7 mouse cellular contexts compared by ENCODE assay signal in the genomic region with DNA sequence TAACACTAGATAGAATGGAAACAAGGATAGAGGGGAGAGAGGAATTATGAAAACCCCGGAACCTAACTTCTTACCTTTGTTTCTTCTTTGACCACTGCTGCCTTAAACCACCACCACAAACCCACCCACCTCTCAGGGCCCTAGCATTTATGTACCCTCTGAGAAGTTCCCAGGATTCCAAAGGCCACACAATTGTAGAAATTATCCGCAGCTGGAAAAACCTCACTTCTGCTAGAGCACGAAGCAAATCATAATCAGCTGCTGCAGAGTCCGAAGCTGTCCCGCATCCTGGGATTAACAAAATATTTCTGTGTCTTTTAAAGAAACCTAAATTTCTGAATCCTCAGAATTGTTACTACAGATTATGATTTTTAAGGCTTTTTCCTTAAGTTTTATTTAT. TPM values are rescaled to one million over a fixed set of nuclear protein-coding genes. Genes with fewer than 3 reads are reported as not detected.
DNase-seq lines count a peak whose midpoint lies in the region; ATAC-seq and TF ChIP-seq lines count a peak whose summit lies in the region.

Gene Mdm4 (minus strand): TSS at position 101 of the 400 bp plus-strand sequence.

- H3K9ac ChIP-seq in ES-Bruce4 (ENCODE audit: low read depth, poor library complexity, severe bottlenecking): no peak within 1 kb of the TSS
- no peak within 1 kb of the TSS for H3K9ac ChIP-seq in forebrain, embryonic 16.5 days (replicated peaks; ENCODE audit: low read depth, low read length)
- H3K9ac ChIP-seq in hindbrain, embryonic 11.5 days (ENCODE audit: low read depth, low read length): no peak within 1 kb of the TSS
- no peak within 1 kb of the TSS for H3K9ac ChIP-seq in liver, embryonic 12.5 days
- no peak within 1 kb of the TSS for H3K9ac ChIP-seq in stomach, postnatal 0 days (ENCODE audit: low read length)

- no peak for DNase-seq in Patski (ENCODE audit: low read depth, low spot score)
- no peak for DNase-seq in hindbrain, embryonic 11.5 days (ENCODE audit: low spot score)
- no peak for DNase-seq in stomach, postnatal 0 days (ENCODE audit: low spot score)
- no peak for DNase-seq in right cerebral cortex, adult 18-20 months

- 95% methylated on average over 5 of the region's 5 CpGs for WGBS in forebrain, embryonic 16.5 days
- WGBS in hindbrain, embryonic 11.5 days: 96% methylated on average over 5 of the region's 5 CpGs
- 84% methylated on average over 5 of the region's 5 CpGs for WGBS in liver, embryonic 12.5 days (ENCODE audit: insufficient replicate concordance)
- WGBS in stomach, postnatal 0 days: 92% methylated on average over 5 of the region's 5 CpGs

- POLR2A ChIA-PET in Patski (lab: Charles Lee): no interaction called here

- no peak for TF ChIP-seq CTCF in ES-Bruce4 (IDR thresholded peaks at IDR 0.05; ENCODE audit: low read depth, low read length)
- TF ChIP-seq CTCF in Patski (IDR thresholded peaks at IDR 0.05): no peak
- TF ChIP-seq CTCF in stomach, postnatal 0 days (IDR thresholded peaks at IDR 0.05; ENCODE audit: low read depth): no peak

- CTCF ChIA-PET in Patski (lab: Charles Lee): no interaction called here

- H3K9me3 ChIP-seq in ES-Bruce4 (replicated peaks; ENCODE audit: control insufficient read depth, insufficient read depth, low read length, poor library complexity, severe bottlenecking): no peaks in the 10 kb centered on the region
- no peaks in the 10 kb centered on the region for H3K9me3 ChIP-seq in forebrain, embryonic 16.5 days (ENCODE audit: control insufficient read depth, low read length)
- H3K9me3 ChIP-seq in hindbrain, embryonic 11.5 days (ENCODE audit: control insufficient read depth, low read length): no peaks in the 10 kb centered on the region
- no peaks in the 10 kb centered on the region for H3K9me3 ChIP-seq in liver, embryonic 12.5 days (replicated peaks)
- no peaks in the 10 kb centered on the region for H3K9me3 ChIP-seq in stomach, postnatal 0 days (ENCODE audit: control insufficient read depth, low read length)

- no peak within 1 kb of the TSS for H3K4me3 ChIP-seq in ES-Bruce4 (ENCODE audit: low read depth, low read length)
- H3K4me3 ChIP-seq in forebrain, embryonic 16.5 days (replicated peaks; ENCODE audit: low read length): no peak within 1 kb of the TSS
- no peak within 1 kb of the TSS for H3K4me3 ChIP-seq in hindbrain, embryonic 11.5 days (ENCODE audit: low read depth, low read length)
- H3K4me3 ChIP-seq in liver, embryonic 12.5 days: no peak within 1 kb of the TSS
- H3K4me3 ChIP-seq in stomach, postnatal 0 days (ENCODE audit: low read depth, low read length): no peak within 1 kb of the TSS

- TF ChIP-seq EP300 in ES-Bruce4 (IDR thresholded peaks at IDR 0.05; ENCODE audit: insufficient read depth, low read depth, low read length): no peak
- no peak for TF ChIP-seq EP300 in stomach, postnatal 0 days (optimal IDR thresholded peaks at IDR 0.05)

- H3K36me3 ChIP-seq in ES-Bruce4 (ENCODE audit: control insufficient read depth, insufficient read depth, low read length, poor library complexity, severe bottlenecking): no peaks in the 10 kb centered on the region
- H3K36me3 ChIP-seq in forebrain, embryonic 16.5 days (ENCODE audit: control insufficient read depth, insufficient read depth): no peaks in the 10 kb centered on the region
- H3K36me3 ChIP-seq in hindbrain, embryonic 11.5 days (ENCODE audit: control insufficient read depth, insufficient read depth, low read length): no peaks in the 10 kb centered on the region
- no peaks in the 10 kb centered on the region for H3K36me3 ChIP-seq in liver, embryonic 12.5 days
- no peaks in the 10 kb centered on the region for H3K36me3 ChIP-seq in stomach, postnatal 0 days (ENCODE audit: control insufficient read depth, insufficient read depth, low read length)

- no peak within 1 kb of the TSS for H3K4me2 ChIP-seq in forebrain, embryonic 16.5 days (ENCODE audit: low read length)
- H3K4me2 ChIP-seq in hindbrain, embryonic 11.5 days (replicated peaks; ENCODE audit: low read depth, low read length): no peak within 1 kb of the TSS
- H3K4me2 ChIP-seq in liver, embryonic 12.5 days: no peak within 1 kb of the TSS
- no peak within 1 kb of the TSS for H3K4me2 ChIP-seq in stomach, postnatal 0 days (replicated peaks; ENCODE audit: low read depth)

- in situ Hi-C loops in Patski (cut with MboI; ENCODE audit: low pct_unique_long_range_greater_than_20kb): loop anchor here (25.0 kb wide), 1 partner anchor 582 kb away; the partner anchor contains the start of gene Snrpe

- H3K4me1 ChIP-seq in ES-Bruce4 (ENCODE audit: control insufficient read depth, insufficient read depth, low read length): no peaks in the 10 kb centered on the region
- H3K4me1 ChIP-seq in forebrain, embryonic 16.5 days (replicated peaks; ENCODE audit: control insufficient read depth, insufficient read depth, low read length): peaks cover 8% of the 10 kb centered on the region
- H3K4me1 ChIP-seq in hindbrain, embryonic 11.5 days (replicated peaks; ENCODE audit: control insufficient read depth, insufficient read depth, low read length): no peaks in the 10 kb centered on the region
- H3K4me1 ChIP-seq in liver, embryonic 12.5 days: peaks cover 42% of the 10 kb centered on the region
- no peaks in the 10 kb centered on the region for H3K4me1 ChIP-seq in stomach, postnatal 0 days (replicated peaks; ENCODE audit: control insufficient read depth, insufficient read depth)

- H3K27ac ChIP-seq in ES-Bruce4 (ENCODE audit: insufficient read depth, low read length): no peak within 1 kb of the TSS
- no peak within 1 kb of the TSS for H3K27ac ChIP-seq in forebrain, embryonic 16.5 days (ENCODE audit: low read length)
- no peak within 1 kb of the TSS for H3K27ac ChIP-seq in hindbrain, embryonic 11.5 days (ENCODE audit: low read depth, low read length)
- no peak within 1 kb of the TSS for H3K27ac ChIP-seq in liver, embryonic 12.5 days
- no peak within 1 kb of the TSS for H3K27ac ChIP-seq in stomach, postnatal 0 days (replicated peaks)

- no peaks in the 10 kb centered on the region for H3K27me3 ChIP-seq in ES-Bruce4 (ENCODE audit: control insufficient read depth, insufficient read depth, low read length, poor library complexity, severe bottlenecking)
- H3K27me3 ChIP-seq in Patski: no peaks in the 10 kb centered on the region
- H3K27me3 ChIP-seq in forebrain, embryonic 16.5 days (replicated peaks; ENCODE audit: control insufficient read depth, insufficient read depth, low read length): no peaks in the 10 kb centered on the region
- no peaks in the 10 kb centered on the region for H3K27me3 ChIP-seq in hindbrain, embryonic 11.5 days (ENCODE audit: control insufficient read depth, insufficient read depth, low read length)
- H3K27me3 ChIP-seq in liver, embryonic 12.5 days (replicated peaks): no peaks in the 10 kb centered on the region
- no peaks in the 10 kb centered on the region for H3K27me3 ChIP-seq in stomach, postnatal 0 days (ENCODE audit: control insufficient read depth, insufficient read depth, low read length)

- TF ChIP-seq POLR2A in ES-Bruce4 (IDR thresholded peaks at IDR 0.05; ENCODE audit: insufficient read depth, low read length): no peak

- no peak for ATAC-seq in Patski
- no peak for ATAC-seq in forebrain, embryonic 16.5 days
- no peak for ATAC-seq in hindbrain, embryonic 11.5 days (ENCODE audit: low FRiP score)
- no peak for ATAC-seq in liver, embryonic 12.5 days
- no peak for ATAC-seq in stomach, postnatal 0 days (ENCODE audit: low FRiP score, low TSS enrichment)

RNA-seq across cellular contexts. Expression of gene Mdm4, which starts in this region (rescaled TPM):
- polyA plus RNA-seq in ES-Bruce4 (2011; ENCODE audit: insufficient read depth, insufficient read length, low read depth, missing spikeins) (484 and 490 TPM in 2 replicates), Patski (2021) (59.2 TPM)
- polyA plus RNA-seq in forebrain, embryonic 16.5 days (2015; fragmentation: Nextera tagmentation; extraction: Ambion mirVana): 42.5 and 50.6 TPM in 2 replicates
- polyA plus RNA-seq in hindbrain, embryonic 11.5 days (2014; fragmentation: Nextera tagmentation; extraction: Ambion mirVana): 36.6 and 61.7 TPM in 2 replicates
- 24.9 and 26.2 TPM in 2 replicates for polyA plus RNA-seq in liver, embryonic 12.5 days (2016; fragmentation: Nextera tagmentation; extraction: Ambion mirVana)
- 11.1 and 11.3 TPM in 2 replicates for polyA plus RNA-seq in stomach, postnatal 0 days (2015; fragmentation: Nextera tagmentation; extraction: Ambion mirVana)
